In genomic region chr11:69922796-69923195, GRCm38 (mm10) we compare ENCODE assay signal across 9 mouse cellular contexts. TPM values are rescaled to one million over a fixed set of nuclear protein-coding genes. Genes with fewer than 3 reads are reported as not detected.
A peak's percentile ranks its signal among the peaks of the same experiment; 100 is the strongest.
DNase-seq lines count a peak whose midpoint lies in the region; ATAC-seq and TF ChIP-seq lines count a peak whose summit lies in the region.
"Had no signal": no experiment of that assay in that cellular context is flagged by ENCODE, and none has a peak within 500 bp of the region (broad histone marks: within the 10 kb centered on the region; RNA-seq: fewer than 3 reads in every experiment).

No protein-coding gene starts in this region.

- ATAC-seq in heart, embryonic 14.5 days (ENCODE audit: insufficient number of reproducible peaks, insufficient read depth, low FRiP score, low read depth) = no peak
- ATAC-seq in embryonic facial prominence, embryonic 13.5 days (ENCODE audit: insufficient number of reproducible peaks, insufficient read depth, low FRiP score, low TSS enrichment, low read depth) = no peak
- no peak for ATAC-seq in liver, embryonic 15.5 days (ENCODE audit: insufficient read depth)

- H3K36me3 ChIP-seq in heart, embryonic 14.5 days (ENCODE audit: control insufficient read depth, insufficient read depth, low read length) = peaks cover 16% of the 10 kb centered on the region
- H3K36me3 ChIP-seq in C2C12 (ENCODE audit: control insufficient read depth, insufficient read depth) = peaks cover 24% of the 10 kb centered on the region
- H3K36me3 ChIP-seq in embryonic facial prominence, embryonic 13.5 days = peaks cover 13% of the 10 kb centered on the region
- H3K36me3 ChIP-seq in liver, embryonic 15.5 days (replicated peaks) = peaks cover 17% of the 10 kb centered on the region

- WGBS in heart, embryonic 14.5 days = 64% methylated on average over 3 of the region's 3 CpGs
- 60% methylated on average over 3 of the region's 3 CpGs for WGBS in embryonic facial prominence, embryonic 13.5 days
- 62% methylated on average over 3 of the region's 3 CpGs for WGBS in liver, embryonic 15.5 days (ENCODE audit: insufficient replicate concordance)

- H3K79me3 ChIP-seq in C2C12 (ENCODE audit: low read depth) = peaks cover 29% of the 10 kb centered on the region

- DNase-seq in heart, postnatal 36 days = no peak
- no peak for DNase-seq in adipocyte (ENCODE audit: low spot score)
- no peak for DNase-seq in left cerebral cortex, postnatal 14 days (ENCODE audit: low spot score in 2 of 2)
- no peak for DNase-seq in layer of hippocampus, adult 2 months (ENCODE audit: low spot score in 2 of 2)
- DNase-seq: kidney, postnatal 14 days had no signal

- intact Hi-C loops in heart, postnatal 36 days (cut with DNase I) = no loop called here
- intact Hi-C loops in left cerebral cortex, postnatal 14 days (cut with DNase I) = no loop called here

- peak overlapping the region; percentile 30 for H3ac ChIP-seq in C2C12 (ENCODE audit: control insufficient read depth, insufficient read length, low read depth)

- H3K79me2 ChIP-seq in C2C12 (ENCODE audit: control insufficient read depth, insufficient read depth) = peaks cover 39% of the 10 kb centered on the region

- no peak overlapping the region for H3K27ac ChIP-seq in heart, embryonic 14.5 days (replicated peaks in 1 of 2; ENCODE audit: control insufficient read depth in 1 of 2, insufficient read depth in 1 of 2, low read depth in 2 of 2, low read length in 2 of 2)
- H3K27ac ChIP-seq in embryonic facial prominence, embryonic 13.5 days = peak overlapping the region; percentile 99; the same call in 1 of the 2 replicates
- H3K27ac ChIP-seq in liver, embryonic 15.5 days (replicated peaks) = peak overlapping the region; percentile 97
- H3K27ac ChIP-seq in layer of hippocampus, adult 2 months = no peak overlapping the region

- peaks cover 5 to 16% of the 10 kb centered on the region in 2 experiments for H3K4me1 ChIP-seq in heart, embryonic 14.5 days (ENCODE audit: control insufficient read depth in 2 of 2, insufficient read depth in 2 of 2, low read length in 2 of 2)
- H3K4me1 ChIP-seq in embryonic facial prominence, embryonic 13.5 days = peaks cover 22% of the 10 kb centered on the region
- H3K4me1 ChIP-seq in liver, embryonic 15.5 days (replicated peaks) = peaks cover 41% of the 10 kb centered on the region

- TF ChIP-seq CTCF in C2C12 (IDR thresholded peaks at IDR 0.05; ENCODE audit: control insufficient read depth, insufficient read depth, insufficient read length) = no peak
- TF ChIP-seq CTCF in layer of hippocampus, adult 2 months (conservative IDR thresholded peaks at IDR 0.05) = no peak

- no peaks in the 10 kb centered on the region for H3K9me3 ChIP-seq in heart, embryonic 14.5 days (ENCODE audit: control insufficient read depth, low read length)
- no peaks in the 10 kb centered on the region for H3K9me3 ChIP-seq in embryonic facial prominence, embryonic 13.5 days
- H3K9me3 ChIP-seq in liver, embryonic 15.5 days (replicated peaks) = no peaks in the 10 kb centered on the region

- no peak overlapping the region for H3K9ac ChIP-seq in heart, embryonic 14.5 days (ENCODE audit: low read length)
- H3K9ac ChIP-seq in embryonic facial prominence, embryonic 13.5 days = peak overlapping the region; percentile 59; the same call in 1 of the 2 replicates
- peak overlapping the region; percentile 67 for H3K9ac ChIP-seq in liver, embryonic 15.5 days

- H3K27me3 ChIP-seq in heart, embryonic 14.5 days (ENCODE audit: control insufficient read depth, insufficient read depth, low read length) = no peaks in the 10 kb centered on the region
- no peaks in the 10 kb centered on the region for H3K27me3 ChIP-seq in C2C12 (ENCODE audit: control insufficient read depth, insufficient read depth, insufficient read length)
- no peaks in the 10 kb centered on the region for H3K27me3 ChIP-seq in embryonic facial prominence, embryonic 13.5 days
- H3K27me3 ChIP-seq in liver, embryonic 15.5 days = no peaks in the 10 kb centered on the region

- H3K4me2 ChIP-seq in heart, embryonic 14.5 days (ENCODE audit: low read length) = peak overlapping the region; percentile 76
- H3K4me2 ChIP-seq in embryonic facial prominence, embryonic 13.5 days = peak overlapping the region; percentile 64; the same call in 1 of the 2 replicates
- peak overlapping the region; percentile 90 for H3K4me2 ChIP-seq in liver, embryonic 15.5 days

- no peak overlapping the region for H3K4me3 ChIP-seq in heart, embryonic 14.5 days (ENCODE audit: control insufficient read depth in 1 of 2, insufficient read depth in 1 of 2, low read depth in 1 of 2, low read length in 2 of 2)
- H3K4me3 ChIP-seq in C2C12 (ENCODE audit: insufficient read depth, poor library complexity, severe bottlenecking) = no peak overlapping the region
- H3K4me3 ChIP-seq in embryonic facial prominence, embryonic 13.5 days = peak overlapping the region; percentile 92; the same call in 1 of the 2 replicates
- peak overlapping the region; percentile 88 for H3K4me3 ChIP-seq in liver, embryonic 15.5 days (replicated peaks)
- H3K4me3 ChIP-seq in layer of hippocampus, adult 2 months = no peak overlapping the region

TF ChIP-seq in C2C12, 6 proteins besides CTCF, POLR2A, EP300 and RAD21:
- TF ChIP-seq USF1 (IDR thresholded peaks at IDR 0.05; ENCODE audit: low read depth) = no peak
- TF ChIP-seq CEBPB (IDR thresholded peaks at IDR 0.05; ENCODE audit: low read depth) = no peak
- TF ChIP-seq MYOG (IDR thresholded peaks at IDR 0.05; ENCODE audit: control insufficient read depth, extremely low read depth, insufficient read length) = no peak
- TF ChIP-seq FOSL1 (IDR thresholded peaks at IDR 0.05; ENCODE audit: insufficient read depth, low read length, poor library complexity, severe bottlenecking) = no peak
- no peak for TF ChIP-seq MYOD1 (IDR thresholded peaks at IDR 0.05; ENCODE audit: control insufficient read depth, insufficient read length, low read depth)
- no peak for TF ChIP-seq MAX (IDR thresholded peaks at IDR 0.05)

RNA-seq across cellular contexts. Expression of gene Eif5a, which starts 1.0 kb away (rescaled TPM):
- polyA plus RNA-seq in heart, embryonic 14.5 days (2014; fragmentation: Nextera tagmentation; extraction: Ambion mirVana) = 1,047 and 1,081 TPM in 2 replicates
- total RNA-seq in heart, postnatal 36 days (2021) = 100 to 1,000 TPM; 420 to 449 TPM
- polyA plus RNA-seq in C2C12 (2012; fragmentation: generic; extraction: Trizol) = 2,142 TPM
- polyA plus RNA-seq in embryonic facial prominence, embryonic 13.5 days (2015; fragmentation: Nextera tagmentation; extraction: Ambion mirVana) = 1,558 and 1,689 TPM in 2 replicates
- polyA plus RNA-seq in liver, embryonic 15.5 days (2015; fragmentation: Nextera tagmentation; extraction: Ambion mirVana) = 1,245 and 1,257 TPM in 2 replicates
- 100 to 1,000 TPM; 468 to 473 TPM for total RNA-seq in left cerebral cortex, postnatal 14 days (2021)
- total RNA-seq in layer of hippocampus, adult 2 months (2021) = 100 to 1,000 TPM; 413 to 441 TPM

RNA-seq across cellular contexts. Expression of gene Gps2, which starts 9.1 kb away (rescaled TPM):
- 45.2 and 46.8 TPM in 2 replicates for polyA plus RNA-seq in heart, embryonic 14.5 days (2014; fragmentation: Nextera tagmentation; extraction: Ambion mirVana)
- 10 to 100 TPM; 28.2 to 32.1 TPM for total RNA-seq in heart, postnatal 36 days (2021)
- 37.3 TPM for polyA plus RNA-seq in C2C12 (2012; fragmentation: generic; extraction: Trizol)
- 79.5 and 85.5 TPM in 2 replicates for polyA plus RNA-seq in embryonic facial prominence, embryonic 13.5 days (2015; fragmentation: Nextera tagmentation; extraction: Ambion mirVana)
- polyA plus RNA-seq in liver, embryonic 15.5 days (2015; fragmentation: Nextera tagmentation; extraction: Ambion mirVana) = 90.6 and 98.4 TPM in 2 replicates
- 10 to 100 TPM; 24.9 to 26.0 TPM for total RNA-seq in left cerebral cortex, postnatal 14 days (2021)
- 10 to 100 TPM; 35.6 to 41.5 TPM for total RNA-seq in layer of hippocampus, adult 2 months (2021)

RNA-seq across cellular contexts. Expression of gene Ybx2, which starts 12.8 kb away (rescaled TPM):
- polyA plus RNA-seq in heart, embryonic 14.5 days (2014; fragmentation: Nextera tagmentation; extraction: Ambion mirVana) = 6.6 and 7.3 TPM in 2 replicates
- total RNA-seq in heart, postnatal 36 days (2021) = 10 to 100 TPM; 18.4 to 20.3 TPM
- 0.02 TPM for polyA plus RNA-seq in C2C12 (2012; fragmentation: generic; extraction: Trizol)
- 7.5 and 10.2 TPM in 2 replicates for polyA plus RNA-seq in embryonic facial prominence, embryonic 13.5 days (2015; fragmentation: Nextera tagmentation; extraction: Ambion mirVana)
- polyA plus RNA-seq in liver, embryonic 15.5 days (2015; fragmentation: Nextera tagmentation; extraction: Ambion mirVana) = not detected in 2 replicates
- 10 to 100 TPM in 1 of 2 experiments, 1 to 10 TPM in 1; 8.4 to 11.3 TPM for total RNA-seq in left cerebral cortex, postnatal 14 days (2021)
- 10 to 100 TPM; 12.4 to 14.5 TPM for total RNA-seq in layer of hippocampus, adult 2 months (2021)

RNA-seq across cellular contexts. Expression of gene Neurl4, which starts 21.9 kb away (rescaled TPM):
- polyA plus RNA-seq in heart, embryonic 14.5 days (2014; fragmentation: Nextera tagmentation; extraction: Ambion mirVana) = 7.5 and 11.1 TPM in 2 replicates
- total RNA-seq in heart, postnatal 36 days (2021) = 10 to 100 TPM; 40.2 to 47.4 TPM
- 38.4 TPM for polyA plus RNA-seq in C2C12 (2012; fragmentation: generic; extraction: Trizol)
- 12.3 and 12.6 TPM in 2 replicates for polyA plus RNA-seq in embryonic facial prominence, embryonic 13.5 days (2015; fragmentation: Nextera tagmentation; extraction: Ambion mirVana)
- 2.7 and 3.1 TPM in 2 replicates for polyA plus RNA-seq in liver, embryonic 15.5 days (2015; fragmentation: Nextera tagmentation; extraction: Ambion mirVana)
- 100 to 1,000 TPM; 121 to 125 TPM for total RNA-seq in left cerebral cortex, postnatal 14 days (2021)
- total RNA-seq in layer of hippocampus, adult 2 months (2021) = 100 to 1,000 TPM; 122 to 125 TPM

RNA-seq across cellular contexts. Expression of gene 2810408A11Rik, which starts 22.0 kb away (rescaled TPM):
- polyA plus RNA-seq in heart, embryonic 14.5 days (2014; fragmentation: Nextera tagmentation; extraction: Ambion mirVana) = 4.5 and 5.1 TPM in 2 replicates
- under 1 TPM; 0.73 to 0.89 TPM for total RNA-seq in heart, postnatal 36 days (2021)
- polyA plus RNA-seq in C2C12 (2012; fragmentation: generic; extraction: Trizol) = 2.4 TPM
- polyA plus RNA-seq in embryonic facial prominence, embryonic 13.5 days (2015; fragmentation: Nextera tagmentation; extraction: Ambion mirVana) = 14.8 and 15.6 TPM in 2 replicates
- polyA plus RNA-seq in liver, embryonic 15.5 days (2015; fragmentation: Nextera tagmentation; extraction: Ambion mirVana) = 0.89 and 1.0 TPM in 2 replicates
- total RNA-seq in left cerebral cortex, postnatal 14 days (2021) = under 1 TPM in 1 of 2 experiments, not detected in 1; 0.38 TPM
- 1 to 10 TPM in 1 of 2 experiments, under 1 TPM in 1; 0.64 to 1.0 TPM for total RNA-seq in layer of hippocampus, adult 2 months (2021)

Comparison
In these comparisons a context has a peak if more than half of its experiments do, and no peak if none do; other contexts are left out.
1. H3K27ac ChIP-seq: peak in embryonic facial prominence, embryonic 13.5 days (single experiment) and liver, embryonic 15.5 days (single experiment); none in heart, embryonic 14.5 days (0 of 2) and layer of hippocampus, adult 2 months (single experiment).
2. H3K4me3 ChIP-seq: peak in embryonic facial prominence, embryonic 13.5 days (single experiment) and liver, embryonic 15.5 days (single experiment); none in heart, embryonic 14.5 days (0 of 2), C2C12 (single experiment) and layer of hippocampus, adult 2 months (single experiment).
3. Peak in every context shown above with its lines, with median percentiles within 50 percentile points of each other: H3K4me2 ChIP-seq.